Mouse (Mus musculus) intestine, postnatal 0 days (tissue): ENCODE measurements around the gene Cfap300. TPM values are rescaled to one million over a fixed set of nuclear protein-coding genes. Genes with fewer than 3 reads are reported as not detected.

ENCODE experiments used
- ATAC-seq: fragments of 200-750 bp; cut with Nextera tagmentation; 2 replicates; pipeline ENCODE4 v1.8.0; 2017; ENCODE audit warnings: mild to moderate bottlenecking, moderate TSS enrichment, moderate library complexity
- H3K27ac ChIP-seq: fragments of 300-500 bp; sonication (generic); 2 replicates; pipeline ENCODE4 v1.5.1; 2014; ENCODE audit warnings: mild to moderate bottlenecking, low read depth, low read length, moderate library complexity
- H3K27me3 ChIP-seq: fragments of 300-500 bp; sonication (generic); replicated peaks from 2 replicates; pipeline ENCODE4 v1.6.1; 2014; ENCODE audit warnings: low read length, mixed read lengths; ENCODE audit not compliant: control insufficient read depth, insufficient read depth
- H3K36me3 ChIP-seq: fragments of 300-500 bp; sonication (generic); 2 replicates; pipeline ENCODE4 v1.6.1; 2014; ENCODE audit warnings: mild to moderate bottlenecking, moderate library complexity; ENCODE audit not compliant: control insufficient read depth, insufficient read depth
- H3K4me1 ChIP-seq: fragments of 300-500 bp; sonication (generic); replicated peaks from 2 replicates; pipeline ENCODE4 v1.6.1; 2014; ENCODE audit warnings: antibody characterized with exemption, low read length, mixed read lengths; ENCODE audit not compliant: control insufficient read depth, insufficient read depth
- H3K4me2 ChIP-seq: fragments of 300-500 bp; sonication (generic); replicated peaks from 2 replicates; pipeline ENCODE4 v1.6.1; 2014; ENCODE audit warnings: low read depth, mild to moderate bottlenecking, moderate library complexity
- H3K4me3 ChIP-seq: fragments of 300-500 bp; sonication (generic); 2 replicates; pipeline ENCODE4 v1.5.1; 2014; ENCODE audit warnings: low read depth, low read length
- H3K9ac ChIP-seq: fragments of 300-500 bp; sonication (generic); 2 replicates; pipeline ENCODE4 v1.6.1; 2014; ENCODE audit warnings: mild to moderate bottlenecking, low read depth, low read length
- H3K9me3 ChIP-seq: fragments of 300-500 bp; sonication (generic); 2 replicates; pipeline ENCODE4 v1.6.1; 2016; ENCODE audit warnings: mixed run types; ENCODE audit not compliant: control insufficient read depth
- CTCF ChIP-seq: sonication (generic); IDR thresholded peaks from 2 replicates; pipeline ENCODE4 v1.5.1; 2016; ENCODE audit warnings: low read depth, mild to moderate bottlenecking, control low read depth, antibody characterized with exemption, moderate library complexity
- WGBS: fragments of 180-500 bp; shearing (Covaris S2); extraction: QIAGEN DNeasy Blood & Tissue Kit; methylation state at CpG from one replicate; pipeline ENCODE4 v1.1.7; 2014; 5-methylcytosine and 5-hydroxymethylcytosine counted together
- polyA plus RNA-seq: library from polyadenylated mRNA; unstranded; fragments of >200 nt; fragmentation: Nextera tagmentation; extraction: Ambion mirVana; gene quantifications from 2 replicates; pipeline ENCODE4 v1.2.1, GENCODE M21; 2015

Cfap300 gene
- 1.6 and 2.0 TPM in 2 replicates for polyA plus RNA-seq

DNA sequence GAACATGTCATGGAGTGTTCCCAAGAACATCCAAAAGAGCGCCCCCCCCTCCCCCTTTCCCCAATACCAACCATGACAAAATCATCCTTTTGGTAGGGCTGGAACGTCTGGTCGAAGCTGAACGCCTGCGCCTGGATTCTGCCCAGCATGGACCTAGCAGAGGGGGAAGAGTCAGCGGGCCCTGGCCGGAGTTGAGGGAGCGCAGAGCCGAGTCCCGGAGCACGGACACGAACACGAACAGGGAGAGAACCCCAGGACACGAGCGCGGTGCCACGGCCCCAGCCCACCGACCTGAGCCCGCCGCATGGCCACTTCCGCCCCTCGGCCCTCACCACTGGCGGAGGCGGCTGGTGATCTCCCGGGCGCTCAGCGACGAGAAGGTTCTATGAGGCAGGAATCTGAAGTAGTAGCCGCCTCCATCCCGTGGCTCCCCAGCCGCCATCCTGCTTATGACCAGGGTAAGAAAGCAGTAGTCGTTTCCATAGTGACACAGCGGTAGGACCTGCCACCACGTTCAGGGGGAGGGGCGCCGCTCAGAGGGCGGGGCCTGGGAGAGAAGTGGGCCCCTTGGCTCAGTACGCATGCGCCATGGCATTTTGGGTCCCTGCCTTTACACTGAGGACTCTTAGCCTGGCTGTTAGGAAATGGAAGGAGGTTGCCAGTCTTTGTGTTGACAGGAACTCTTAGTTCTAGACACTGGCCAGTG, at the start of gene Cfap300:
Gene Cfap300, minus strand, starts transcription at position 486 of the 706 bp plus-strand sequence.
- H3K36me3 ChIP-seq = no peaks in the 10 kb centered on the region
- peak within 1 kb of the TSS; percentile 54; the same call in 1 of the 2 replicates for H3K9ac ChIP-seq
- WGBS = under 1% methylated on average over 39 of the region's 39 CpGs
- peak within 1 kb of the TSS; percentile 74 for H3K4me3 ChIP-seq
- H3K4me2 ChIP-seq = peak within 1 kb of the TSS; percentile 92
- peak within 1 kb of the TSS; percentile 54 for H3K27ac ChIP-seq
- ATAC-seq = peak; percentile 95
- no peak for TF ChIP-seq CTCF
- H3K27me3 ChIP-seq = no peaks in the 10 kb centered on the region
- 0 out of 2 replicates have a peak, but pooled peaks cover 2% of the 10 kb centered on the region for H3K4me1 ChIP-seq
- H3K9me3 ChIP-seq = no peaks in the 10 kb centered on the region

DNA sequence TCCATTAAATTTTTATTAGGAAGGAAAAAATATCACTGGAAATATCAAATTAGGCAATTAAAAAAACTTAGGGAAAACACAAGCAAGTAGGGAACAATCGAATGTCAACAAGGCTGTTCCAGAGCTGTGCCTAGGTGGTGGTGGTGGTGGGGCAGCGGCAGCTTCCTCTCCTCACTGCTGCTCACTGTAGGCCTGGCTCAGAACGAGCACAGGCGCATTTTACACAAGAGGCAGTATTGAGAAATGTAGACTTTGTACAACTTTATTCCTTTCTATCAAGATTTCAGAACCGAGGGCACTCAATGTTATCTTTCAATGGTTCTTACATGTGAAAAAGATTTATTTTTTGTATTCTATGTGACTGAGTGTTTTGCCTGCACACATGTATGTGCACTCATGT, 36.3 kb upstream of the Cfap300 start:
- peak; percentile 53 for ATAC-seq
- no peaks in the 10 kb centered on the region for H3K9me3 ChIP-seq
- H3K4me1 ChIP-seq = no peaks in the 10 kb centered on the region
- H3K27ac ChIP-seq = no peak overlapping the region
- no peaks in the 10 kb centered on the region for H3K27me3 ChIP-seq
- WGBS = 57% methylated on average over 5 of the region's 5 CpGs
- no peaks in the 10 kb centered on the region for H3K36me3 ChIP-seq
- no peak overlapping the region for H3K4me2 ChIP-seq
- no peak overlapping the region for H3K4me3 ChIP-seq
- no peak overlapping the region for H3K9ac ChIP-seq
- no peak for TF ChIP-seq CTCF

- no peaks in the 10 kb centered on the region; the same call in 1 of the 2 replicates for H3K4me1 ChIP-seq
- no peaks in the 10 kb centered on the region for H3K36me3 ChIP-seq
- peak; percentile 75 for TF ChIP-seq CTCF
Measured at GRCm38 (mm10) chr9:8074345-8074744, 31.7 kb upstream of the Cfap300 start.

DNA sequence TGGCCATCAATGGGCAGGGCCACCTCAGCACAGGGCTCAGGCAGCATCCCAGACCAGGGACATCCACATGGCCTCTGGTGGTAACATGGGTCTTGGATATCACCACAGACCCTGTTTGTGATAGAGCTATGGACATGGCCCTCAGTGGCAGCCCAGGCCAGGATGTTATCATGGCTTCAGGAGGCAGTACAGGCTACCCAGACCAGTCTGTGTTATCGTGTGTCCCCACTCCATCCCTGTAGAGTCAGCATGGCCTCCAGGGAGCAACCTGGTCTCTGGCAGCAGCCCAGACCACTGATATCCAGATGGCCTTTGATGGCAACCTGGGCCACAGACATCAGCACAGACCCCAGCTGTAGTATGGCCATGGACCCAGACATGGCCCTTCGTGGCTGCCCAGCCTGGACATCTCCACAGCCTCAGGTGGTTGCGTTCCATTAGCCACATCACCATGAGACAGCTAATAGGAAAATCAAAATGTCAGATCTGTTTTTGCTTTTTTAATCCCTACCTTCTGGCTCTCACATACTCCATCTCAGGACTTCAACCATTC, 30.7 kb upstream of the Cfap300 start:
- no peaks in the 10 kb centered on the region for H3K9me3 ChIP-seq
- H3K36me3 ChIP-seq = no peaks in the 10 kb centered on the region
- no peaks in the 10 kb centered on the region; the same call in 1 of the 2 replicates for H3K4me1 ChIP-seq
- H3K27ac ChIP-seq = no peak overlapping the region
- no peak for TF ChIP-seq CTCF
- no peaks in the 10 kb centered on the region for H3K27me3 ChIP-seq
- 85% methylated on average over 3 of the region's 3 CpGs for WGBS
- ATAC-seq = no peak
- no peak overlapping the region for H3K4me2 ChIP-seq
- H3K9ac ChIP-seq = no peak overlapping the region
- no peak overlapping the region for H3K4me3 ChIP-seq

More at GRCm38 (mm10) chr9:8074345-8074744, 31.7 kb upstream of the Cfap300 start:
- H3K4me2 ChIP-seq = no peak overlapping the region
- no peak overlapping the region for H3K27ac ChIP-seq
- no peak for ATAC-seq
- H3K4me3 ChIP-seq = no peak overlapping the region
- H3K9ac ChIP-seq = no peak overlapping the region
- no peaks in the 10 kb centered on the region for H3K27me3 ChIP-seq
- no peaks in the 10 kb centered on the region for H3K9me3 ChIP-seq

DNA sequence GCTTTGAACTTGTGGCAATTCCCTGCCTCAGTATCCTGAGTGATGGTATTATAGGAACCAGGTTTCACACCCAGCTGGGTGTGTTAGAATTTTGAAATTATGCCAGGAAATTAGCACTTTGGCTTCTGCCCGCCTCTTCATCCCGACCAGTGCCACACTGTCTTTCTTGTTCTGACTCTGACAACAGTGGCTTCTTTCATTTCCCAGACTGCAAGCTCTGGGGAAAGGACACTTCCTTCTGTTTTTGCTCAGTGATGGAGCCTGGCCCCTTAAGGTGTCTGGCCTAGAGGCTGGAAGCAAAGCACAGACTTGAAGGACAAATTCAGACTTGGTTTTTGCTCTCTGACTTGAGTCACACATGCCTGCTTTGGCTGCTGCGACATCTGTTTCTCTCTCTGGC, 17.0 kb upstream of the Cfap300 start:
- WGBS = 71% methylated on average over 3 of the region's 3 CpGs
- Histone ChIP-seq H3K4me2 (no peak overlapping the region), H3K4me3 (no peak overlapping the region), H3K27me3 (no peaks in the 10 kb centered on the region), H3K9me3 (no peaks in the 10 kb centered on the region), H3K27ac (no peak overlapping the region), H3K4me1 (no peaks in the 10 kb centered on the region), H3K9ac (no peak overlapping the region), H3K36me3 (no peaks in the 10 kb centered on the region)
- TF ChIP-seq CTCF = no peak
- ATAC-seq = no peak

DNA sequence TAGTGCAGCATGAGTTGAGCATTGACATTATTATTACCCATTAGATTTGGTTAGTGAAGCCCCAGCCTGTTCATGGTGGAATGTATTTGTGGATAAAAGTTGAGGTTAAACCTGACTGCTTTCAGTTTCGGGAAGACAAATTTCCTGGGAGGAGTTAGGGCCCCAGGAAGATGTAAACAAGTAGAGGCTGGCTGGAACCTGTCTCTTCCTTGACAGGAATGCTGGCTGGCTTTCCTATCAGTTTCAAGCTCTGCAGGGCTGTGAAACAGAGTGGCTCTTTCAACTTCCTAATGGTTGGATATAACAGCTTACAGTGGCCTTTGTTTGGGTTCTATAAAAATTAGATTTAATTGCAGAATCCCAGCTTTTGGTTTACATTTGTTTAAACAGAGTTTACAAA, 12.2 kb upstream of the Cfap300 start:
- 3% methylated on average over 1 of the region's 1 CpGs for WGBS
- Histone ChIP-seq H3K9me3 (no peaks in the 10 kb centered on the region), H3K4me2 (no peak overlapping the region), H3K27ac (no peak overlapping the region), H3K27me3 (no peaks in the 10 kb centered on the region), H3K4me1 (no peaks in the 10 kb centered on the region), H3K9ac (no peak overlapping the region), H3K36me3 (no peaks in the 10 kb centered on the region), H3K4me3 (no peak overlapping the region)
- peak; percentile 43; the same call in 1 of the 2 replicates for ATAC-seq
- TF ChIP-seq CTCF = no peak
